14 mouse cellular contexts compared by ENCODE assay signal in genomic region chr4:57129718-57130515, GRCm38 (mm10). TPM values are rescaled to one million over a fixed set of nuclear protein-coding genes. Genes with fewer than 3 reads are reported as not detected.
DNase-seq lines count a peak whose midpoint lies in the region; ATAC-seq and TF ChIP-seq lines count a peak whose summit lies in the region.
"Had no signal": no experiment of that assay in that cellular context is flagged by ENCODE, and none has a peak within 500 bp of the region (broad histone marks: within the 10 kb centered on the region; RNA-seq: fewer than 3 reads in every experiment).

No protein-coding gene starts in this region.

- H3K4me1 ChIP-seq in liver, embryonic 13.5 days (replicated peaks): peaks cover 7% of the 10 kb centered on the region; the same call in 1 of the 2 replicates
- H3K4me1 ChIP-seq: embryonic facial prominence, embryonic 12.5 days had no signal

- peak overlapping the region; percentile 59 for H3K27ac ChIP-seq in liver, embryonic 13.5 days
- H3K27ac ChIP-seq in gastrocnemius, adult 2 months: no peak overlapping the region
- H3K27ac ChIP-seq: embryonic facial prominence, embryonic 12.5 days; limb, embryonic 13.5 days had no signal

- no peak overlapping the region for H3K4me2 ChIP-seq in liver, embryonic 13.5 days
- H3K4me2 ChIP-seq: embryonic facial prominence, embryonic 12.5 days; limb, embryonic 13.5 days had no signal

- ATAC-seq in liver, embryonic 13.5 days (ENCODE audit: low read depth): peak; percentile 66
- ATAC-seq: forebrain, embryonic 14.5 days had no signal

- peak; percentile 18 for DNase-seq in cerebellum, adult 11-12 months
- DNase-seq in cerebellum, postnatal 36 days: no peak
- DNase-seq in right cerebral cortex, adult 18-20 months: peak; percentile 26
- DNase-seq in right cerebral cortex, postnatal 4 days: no peak
- DNase-seq in liver, embryonic 13.5 days: no peak
- no peak for DNase-seq in thymus, postnatal 36 days
- DNase-seq in heart, postnatal 36 days: no peak
- no peak for DNase-seq in gastrocnemius, adult 2 months
- DNase-seq: cerebellum, adult 9-11 months; heart, postnatal 14 days had no signal

- no peak for TF ChIP-seq CTCF in gastrocnemius, adult 2 months (IDR thresholded peaks at IDR 0.05)

- H3K9me3 ChIP-seq in liver, embryonic 13.5 days (replicated peaks): no peaks in the 10 kb centered on the region
- H3K9me3 ChIP-seq: embryonic facial prominence, embryonic 12.5 days; limb, embryonic 13.5 days had no signal

- H3K36me3 ChIP-seq in liver, embryonic 13.5 days: no peaks in the 10 kb centered on the region
- H3K36me3 ChIP-seq: embryonic facial prominence, embryonic 12.5 days; limb, embryonic 13.5 days had no signal

- no peak overlapping the region for H3K9ac ChIP-seq in liver, embryonic 13.5 days
- H3K9ac ChIP-seq: embryonic facial prominence, embryonic 12.5 days; limb, embryonic 13.5 days had no signal

- no peak overlapping the region for H3K4me3 ChIP-seq in liver, embryonic 13.5 days (replicated peaks)
- H3K4me3 ChIP-seq in gastrocnemius, adult 2 months: no peak overlapping the region
- H3K4me3 ChIP-seq: embryonic facial prominence, embryonic 12.5 days; limb, embryonic 13.5 days had no signal

- intact Hi-C loops in heart, postnatal 36 days (cut with DNase I): no loop called here
- intact Hi-C loops in gastrocnemius, adult 2 months (cut with DNase I): no loop called here

- no peaks in the 10 kb centered on the region for H3K27me3 ChIP-seq in liver, embryonic 13.5 days
- H3K27me3 ChIP-seq: embryonic facial prominence, embryonic 12.5 days; limb, embryonic 13.5 days had no signal

- WGBS in liver, embryonic 13.5 days (ENCODE audit: insufficient replicate concordance): 57% methylated on average over 11 of the region's 11 CpGs

RNA-seq across cellular contexts. Expression of gene Epb41l4b, which starts 13.3 kb away (rescaled TPM):
- polyA plus RNA-seq in liver, embryonic 13.5 days (2015; fragmentation: Nextera tagmentation; extraction: Ambion mirVana): 1.3 and 1.5 TPM in 2 replicates
- total RNA-seq in heart, postnatal 36 days (2021): 1 to 10 TPM; 2.8 to 3.3 TPM
- 1 to 10 TPM; 2.5 to 3.1 TPM for total RNA-seq in gastrocnemius, adult 2 months (2021)
- total RNA-seq: MEL had no signal

Comparison
In these comparisons a context has a peak if more than half of its experiments do, and no peak if none do; other contexts are left out.
1. DNase-seq: peak in cerebellum, adult 11-12 months (single experiment) and right cerebral cortex, adult 18-20 months (single experiment); none in cerebellum, postnatal 36 days (0 of 2), right cerebral cortex, postnatal 4 days (single experiment), liver, embryonic 13.5 days (single experiment), thymus, postnatal 36 days (0 of 2), heart, postnatal 36 days (0 of 2) and gastrocnemius, adult 2 months (single experiment).